Mouse (Mus musculus) testis, postnatal 14 days (tissue): ENCODE data around the gene Pnp.
"Not testable (repeated sequence)": the region's sequence is repeated elsewhere in the genome, so short reads cannot be mapped to it uniquely, and the experiment has no call there.

Experiments
- DNase-seq: peaks from one replicate; pipeline ENCODE4 v3.0.0; 2021; ENCODE audit warnings: low spot score

Gene Pnp

GRCm38 (mm10) chr14:50930754-50931492, at the start of gene Pnp, which contains the start of gene Pip4p1:
Gene Pnp, plus strand, starts transcription at chr14:50931082.
Gene Pip4p1, minus strand, starts transcription at chr14:50930856.
- peak; percentile 99 for DNase-seq

- no peak for DNase-seq
Measured at GRCm38 (mm10) chr14:50891621-50892020, 39.3 kb upstream of the Pnp start.

GRCm38 (mm10) chr14:50892091-50892490, 38.8 kb upstream of the Pnp start:
- DNase-seq, result no peak

GRCm38 (mm10) chr14:50892541-50893459, 38.1 kb upstream of the Pnp start:
- no peak for DNase-seq

- DNase-seq, result no peak
Measured at GRCm38 (mm10) chr14:50895407-50895806, 35.5 kb upstream of the Pnp start.

GRCm38 (mm10) chr14:50895985-50896746, 34.7 kb upstream of the Pnp start:
- DNase-seq, result peak; percentile 21

- DNase-seq, result no peak
Measured at GRCm38 (mm10) chr14:50896747-50897373, 34.0 kb upstream of the Pnp start.

- DNase-seq, result no peak
Measured at GRCm38 (mm10) chr14:50897374-50897765, 33.5 kb upstream of the Pnp start, which contains the start of gene Klhl33. Gene Klhl33, minus strand, starts transcription at chr14:50897507.

- DNase-seq, result not testable (repeated sequence)
Measured at GRCm38 (mm10) chr14:50897992-50898391, 32.9 kb upstream of the Pnp start.

- no peak for DNase-seq
Measured at GRCm38 (mm10) chr14:50903973-50904827, 26.7 kb upstream of the Pnp start.

- no peak for DNase-seq
Measured at GRCm38 (mm10) chr14:50904828-50905129, 26.1 kb upstream of the Pnp start.

- DNase-seq, result not testable (repeated sequence)
Measured at GRCm38 (mm10) chr14:50905327-50905726, 25.6 kb upstream of the Pnp start.

- no peak for DNase-seq
Measured at GRCm38 (mm10) chr14:50908126-50908525, 22.8 kb upstream of the Pnp start.

- DNase-seq, result no peak
Measured at GRCm38 (mm10) chr14:50911356-50911755, 19.5 kb upstream of the Pnp start.

GRCm38 (mm10) chr14:50923437-50923836, 7.4 kb upstream of the Pnp start:
- DNase-seq, result not testable (repeated sequence)

- DNase-seq, result peak; percentile 95
Measured at GRCm38 (mm10) chr14:50924281-50925064, 6.4 kb upstream of the Pnp start, which contains the start of the genes Osgep and Apex1. Gene Osgep, minus strand, starts transcription at chr14:50924893. Gene Apex1, plus strand, starts transcription at chr14:50924968.

GRCm38 (mm10) chr14:50925111-50925920, 5.6 kb upstream of the Pnp start:
- DNase-seq, result no peak

GRCm38 (mm10) chr14:50927366-50927765, 3.5 kb upstream of the Pnp start:
- no peak for DNase-seq

- DNase-seq, result no peak
Measured at GRCm38 (mm10) chr14:50929951-50930350, 931 bp upstream of the Pnp start.
